Mouse (Mus musculus) kidney, embryonic 14.5 days (tissue): ENCODE measurements at regions not wholly inside any gene's neighbourhood (a gene's known extent, or its start where the extent isn't known, plus 50 kb on each side); places are given as distances from the start of the nearest gene placed in this dataset.

Source experiments
- ATAC-seq: fragments of 200-750 bp; cut with Nextera tagmentation; 2 replicates; pipeline ENCODE4 v1.8.0; 2017; ENCODE audit warnings: moderate number of reproducible peaks, mild to moderate bottlenecking, moderate TSS enrichment, moderate library complexity; ENCODE audit not compliant: low FRiP score, low TSS enrichment
- H3K27ac ChIP-seq: fragments of 300-500 bp; sonication (generic); 2 replicates; pipeline ENCODE4 v1.5.1; 2014; ENCODE audit warnings: low read depth, mild to moderate bottlenecking, low read length, moderate library complexity, mixed read lengths
- H3K27me3 ChIP-seq: fragments of 300-500 bp; sonication (generic); 2 replicates; pipeline ENCODE4 v1.6.1; 2014; ENCODE audit warnings: mild to moderate bottlenecking, low read length; ENCODE audit not compliant: control insufficient read depth, insufficient read depth
- H3K36me3 ChIP-seq: fragments of 300-500 bp; sonication (generic); 2 replicates; pipeline ENCODE4 v1.6.1; 2014; ENCODE audit warnings: low read length, mixed read lengths; ENCODE audit not compliant: control insufficient read depth, insufficient read depth
- H3K4me1 ChIP-seq: fragments of 300-500 bp; sonication (generic); 2 replicates; pipeline ENCODE4 v1.6.1; 2014; ENCODE audit warnings: low read length, mixed read lengths; ENCODE audit not compliant: control insufficient read depth, insufficient read depth
- H3K4me2 ChIP-seq: fragments of 300-500 bp; sonication (generic); replicated peaks from 2 replicates; pipeline ENCODE4 v1.6.1; 2014; ENCODE audit warnings: low read depth, mild to moderate bottlenecking, low read length
- H3K4me3 ChIP-seq: fragments of 300-500 bp; sonication (generic); 2 replicates; pipeline ENCODE4 v1.5.1; 2014; ENCODE audit warnings: mild to moderate bottlenecking, low read length
- H3K9ac ChIP-seq: fragments of 300-500 bp; sonication (generic); 2 replicates; pipeline ENCODE4 v1.6.1; 2014; ENCODE audit warnings: low read depth, mild to moderate bottlenecking, low read length, moderate library complexity
- H3K9me3 ChIP-seq: fragments of 300-500 bp; sonication (generic); 2 replicates; pipeline ENCODE4 v1.6.1; 2016; ENCODE audit warnings: low read length; ENCODE audit not compliant: control insufficient read depth
- WGBS: fragments of 180-500 bp; shearing (Covaris S2); extraction: QIAGEN DNeasy Blood & Tissue Kit; methylation state at CpG from one replicate; pipeline ENCODE4 v1.1.7; 2014; 5-methylcytosine and 5-hydroxymethylcytosine counted together

DNA sequence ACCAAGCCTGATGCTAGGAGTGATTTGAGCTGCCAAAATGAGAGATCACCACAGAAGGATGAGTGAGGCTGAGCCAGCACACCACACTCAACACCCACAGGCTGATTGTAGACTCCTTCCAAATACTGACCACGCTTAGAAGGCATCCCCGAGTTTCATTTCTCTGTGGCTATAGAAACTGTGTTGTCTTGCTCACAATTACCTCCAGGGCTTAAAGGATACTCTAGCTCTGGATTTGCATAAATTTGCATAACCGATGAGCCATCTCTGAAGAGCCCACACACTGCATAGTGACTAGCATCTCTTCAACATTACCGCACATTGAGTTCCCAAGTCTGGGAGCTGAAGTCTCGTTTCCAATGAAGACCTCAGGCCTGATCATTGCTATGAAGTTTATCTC, 110.3 kb downstream of the Nufip1 start:
- Histone ChIP-seq H3K27me3 (no peaks in the 10 kb centered on the region), H3K27ac (no peak overlapping the region), H3K9ac (no peak overlapping the region), H3K4me2 (no peak overlapping the region), H3K4me1 (peaks cover 3% of the 10 kb centered on the region; the same call in 1 of the 2 replicates), H3K36me3 (no peaks in the 10 kb centered on the region), H3K9me3 (no peaks in the 10 kb centered on the region), H3K4me3 (no peak overlapping the region)
- WGBS: 84% methylated on average over 5 of the region's 5 CpGs
- ATAC-seq: no peak

DNA sequence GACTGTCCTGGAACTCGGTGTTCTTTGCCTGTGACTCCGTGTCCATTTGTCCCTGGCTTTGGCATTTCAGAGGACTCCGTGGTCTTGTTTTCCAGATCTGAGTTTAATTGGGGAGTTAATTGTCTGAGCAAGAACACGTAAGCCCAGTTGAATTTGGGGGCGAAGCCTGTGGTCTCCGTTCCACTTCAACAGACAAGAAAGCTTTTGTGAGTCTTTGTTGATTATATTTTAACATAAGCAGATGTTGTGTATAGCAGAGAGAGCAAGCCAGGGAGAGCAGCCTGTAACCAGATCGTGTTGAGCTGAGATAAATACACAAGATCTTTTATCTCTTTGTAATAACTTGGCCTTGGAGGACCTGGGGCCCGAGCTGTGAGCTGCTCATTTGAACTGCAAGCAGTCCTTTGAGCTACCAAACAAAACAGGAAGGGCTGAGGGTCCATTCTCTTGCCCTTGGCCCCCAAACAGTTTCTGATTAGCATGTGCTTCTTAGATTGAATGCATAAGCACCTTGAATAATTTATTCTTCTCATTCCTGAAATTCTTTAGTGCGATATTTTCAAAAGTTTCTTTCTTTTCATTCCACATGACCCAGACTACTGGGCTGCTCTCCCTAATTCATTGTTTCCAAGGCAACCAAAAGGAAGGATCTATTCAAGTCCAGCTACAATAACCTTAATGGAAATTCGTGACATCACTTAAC, 111.1 kb downstream of the Nufip1 start:
- H3K27me3 ChIP-seq: no peaks in the 10 kb centered on the region
- no peak overlapping the region for H3K4me2 ChIP-seq
- no peak overlapping the region for H3K4me3 ChIP-seq
- H3K36me3 ChIP-seq: no peaks in the 10 kb centered on the region
- no peak overlapping the region for H3K27ac ChIP-seq
- H3K9ac ChIP-seq: no peak overlapping the region
- no peak for ATAC-seq
- WGBS: 48% methylated on average over 10 of the region's 10 CpGs
- peaks cover 3% of the 10 kb centered on the region; the same call in 1 of the 2 replicates for H3K4me1 ChIP-seq
- no peaks in the 10 kb centered on the region for H3K9me3 ChIP-seq

DNA sequence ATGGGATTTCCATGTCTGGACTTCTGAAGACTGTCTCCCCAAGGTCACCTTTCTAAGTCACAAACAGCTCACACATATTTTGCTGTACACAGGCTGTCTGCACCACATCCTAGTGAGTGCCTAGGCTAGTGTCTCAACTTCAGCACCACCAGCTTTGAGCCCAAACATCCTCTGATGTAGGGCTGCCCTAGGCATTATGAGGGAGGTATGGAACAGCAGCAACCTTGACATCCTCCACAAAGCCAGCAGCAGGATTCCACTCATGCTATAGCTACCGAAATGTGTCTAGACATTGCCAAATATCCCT, 111.6 kb downstream of the Nufip1 start:
- Histone ChIP-seq H3K4me2 (no peak overlapping the region), H3K27ac (no peak overlapping the region), H3K27me3 (no peaks in the 10 kb centered on the region), H3K4me3 (no peak overlapping the region), H3K9me3 (no peaks in the 10 kb centered on the region), H3K9ac (no peak overlapping the region), H3K4me1 (peaks cover 3% of the 10 kb centered on the region; the same call in 1 of the 2 replicates), H3K36me3 (no peaks in the 10 kb centered on the region)
- ATAC-seq: no peak
- 96% methylated on average over 1 of the region's 1 CpGs for WGBS

DNA sequence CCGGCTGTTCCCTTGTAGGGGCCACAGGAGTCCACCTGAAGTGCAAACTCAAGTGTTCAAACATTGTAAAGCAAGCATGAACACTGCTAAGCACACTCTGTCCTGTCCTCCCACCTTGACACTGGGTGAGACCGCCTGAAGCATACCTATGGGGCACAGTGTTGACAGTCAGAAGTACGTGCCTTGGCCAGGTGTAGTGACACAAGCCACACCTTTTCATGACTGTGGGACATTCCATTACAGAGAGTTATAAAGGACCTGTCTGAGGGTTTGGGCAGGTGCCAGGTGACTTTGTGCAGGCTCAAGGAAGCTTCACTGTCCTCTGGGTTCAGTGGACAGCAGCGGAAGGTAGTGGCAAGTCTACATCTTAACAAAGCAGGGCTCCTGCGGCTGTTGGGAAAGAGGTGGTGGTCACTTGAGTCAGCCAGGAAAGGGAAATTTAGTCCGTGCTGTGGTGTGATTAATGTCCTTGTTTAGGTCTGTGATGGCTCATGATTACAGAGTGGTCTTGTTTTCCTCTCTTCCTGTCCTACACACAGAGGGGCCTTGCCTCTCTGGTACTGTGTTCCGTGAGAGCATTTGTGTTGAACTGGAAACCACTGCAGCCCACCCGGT, 112.5 kb downstream of the Nufip1 start:
- no peak for ATAC-seq
- Histone ChIP-seq H3K27me3 (no peaks in the 10 kb centered on the region), H3K9ac (no peak overlapping the region), H3K4me3 (no peak overlapping the region), H3K27ac (no peak overlapping the region), H3K36me3 (no peaks in the 10 kb centered on the region), H3K4me2 (no peak overlapping the region), H3K9me3 (no peaks in the 10 kb centered on the region), H3K4me1 (peaks cover 3% of the 10 kb centered on the region; the same call in 1 of the 2 replicates)
- WGBS: 77% methylated on average over 8 of the region's 8 CpGs

DNA sequence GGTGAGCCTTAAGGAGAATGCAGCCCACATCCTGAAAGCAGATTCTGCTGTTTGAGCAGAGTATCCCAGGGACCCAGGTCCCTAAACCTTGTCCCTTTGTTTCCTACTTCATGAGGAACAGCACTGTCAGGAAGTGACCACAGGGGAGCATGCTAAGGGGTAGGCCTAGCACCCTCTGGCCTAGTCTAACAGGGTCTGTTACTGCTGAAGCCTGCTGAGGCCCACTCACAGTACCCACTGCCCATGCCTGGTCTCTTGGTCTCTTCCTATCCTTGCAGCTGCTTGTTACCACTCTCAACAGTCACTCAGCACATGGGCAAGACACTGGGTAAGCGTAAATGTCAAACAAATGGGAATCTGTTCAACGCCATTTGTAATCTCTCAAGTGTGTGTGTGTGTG, 113.2 kb downstream of the Nufip1 start:
- Histone ChIP-seq H3K9ac (no peak overlapping the region), H3K9me3 (no peaks in the 10 kb centered on the region), H3K27me3 (no peaks in the 10 kb centered on the region), H3K36me3 (no peaks in the 10 kb centered on the region), H3K27ac (no peak overlapping the region), H3K4me1 (peaks cover 3% of the 10 kb centered on the region; the same call in 1 of the 2 replicates), H3K4me3 (no peak overlapping the region), H3K4me2 (no peak overlapping the region)
- 94% methylated on average over 2 of the region's 2 CpGs for WGBS
- peak; percentile 63; the same call in 1 of the 2 replicates for ATAC-seq

DNA sequence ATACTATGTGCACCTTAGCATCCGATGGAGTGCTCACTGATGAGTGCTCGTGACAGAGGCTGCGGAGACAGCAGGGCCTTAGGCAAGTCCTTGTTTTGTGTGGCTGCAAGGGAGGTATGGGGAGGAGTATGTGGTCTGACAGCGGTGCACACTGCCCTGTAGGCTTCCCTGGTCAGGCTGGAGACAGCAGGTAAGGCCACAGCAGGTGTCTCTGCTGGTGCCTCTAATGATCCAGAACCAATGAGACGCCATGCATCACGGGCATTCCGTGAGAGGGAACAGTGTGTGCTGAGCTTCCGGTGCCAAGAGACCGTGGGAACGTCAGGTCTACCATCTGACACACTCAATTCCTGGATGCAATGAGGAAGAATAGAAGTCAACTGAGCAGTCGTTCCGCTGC, 114.8 kb downstream of the Nufip1 start:
- 62% methylated on average over 12 of the region's 12 CpGs for WGBS
- H3K36me3 ChIP-seq: no peaks in the 10 kb centered on the region
- no peak overlapping the region for H3K9ac ChIP-seq
- no peak overlapping the region for H3K4me3 ChIP-seq
- H3K9me3 ChIP-seq: no peaks in the 10 kb centered on the region
- H3K4me2 ChIP-seq: no peak overlapping the region
- peaks cover 3% of the 10 kb centered on the region; the same call in 1 of the 2 replicates for H3K4me1 ChIP-seq
- H3K27me3 ChIP-seq: no peaks in the 10 kb centered on the region
- no peak overlapping the region for H3K27ac ChIP-seq
- no peak for ATAC-seq

DNA sequence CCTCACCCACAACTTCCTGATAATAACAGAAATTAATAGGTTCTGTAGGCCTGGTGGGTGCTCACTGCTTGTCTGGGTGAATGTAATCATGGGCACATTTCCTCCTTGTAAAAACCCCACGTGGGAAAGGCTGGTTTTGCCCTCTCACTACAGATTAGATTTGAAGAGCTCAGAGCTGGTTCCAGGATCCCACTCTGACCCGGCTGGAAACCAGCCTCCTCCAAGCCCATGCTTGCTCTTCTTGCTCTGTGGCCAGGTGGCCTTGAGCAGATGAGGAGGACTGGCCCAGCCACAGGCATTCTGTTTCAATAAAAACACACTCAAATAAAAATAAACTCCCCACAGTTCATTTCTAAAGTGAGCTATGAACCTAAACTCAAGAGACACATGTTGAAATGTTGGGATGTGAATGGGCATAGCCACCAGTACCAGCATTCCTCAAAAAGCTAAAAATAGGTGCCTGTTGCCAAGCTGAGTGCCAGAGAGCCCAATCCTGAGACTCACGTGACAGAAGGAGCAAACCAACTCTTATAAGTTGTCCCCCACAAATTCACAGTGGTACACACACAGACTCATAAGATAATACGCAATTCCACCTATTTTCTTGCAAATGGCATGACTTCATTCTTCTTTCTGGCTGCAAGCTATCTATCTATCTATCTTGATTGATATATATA, 116.1 kb downstream of the Nufip1 start:
- 65% methylated on average over 4 of the region's 4 CpGs for WGBS
- no peak overlapping the region for H3K9ac ChIP-seq
- no peaks in the 10 kb centered on the region for H3K36me3 ChIP-seq
- H3K4me2 ChIP-seq: no peak overlapping the region
- no peak overlapping the region for H3K4me3 ChIP-seq
- H3K9me3 ChIP-seq: no peaks in the 10 kb centered on the region
- H3K27me3 ChIP-seq: no peaks in the 10 kb centered on the region
- no peak overlapping the region for H3K27ac ChIP-seq
- ATAC-seq: no peak
- H3K4me1 ChIP-seq: peaks cover 3% of the 10 kb centered on the region; the same call in 1 of the 2 replicates

DNA sequence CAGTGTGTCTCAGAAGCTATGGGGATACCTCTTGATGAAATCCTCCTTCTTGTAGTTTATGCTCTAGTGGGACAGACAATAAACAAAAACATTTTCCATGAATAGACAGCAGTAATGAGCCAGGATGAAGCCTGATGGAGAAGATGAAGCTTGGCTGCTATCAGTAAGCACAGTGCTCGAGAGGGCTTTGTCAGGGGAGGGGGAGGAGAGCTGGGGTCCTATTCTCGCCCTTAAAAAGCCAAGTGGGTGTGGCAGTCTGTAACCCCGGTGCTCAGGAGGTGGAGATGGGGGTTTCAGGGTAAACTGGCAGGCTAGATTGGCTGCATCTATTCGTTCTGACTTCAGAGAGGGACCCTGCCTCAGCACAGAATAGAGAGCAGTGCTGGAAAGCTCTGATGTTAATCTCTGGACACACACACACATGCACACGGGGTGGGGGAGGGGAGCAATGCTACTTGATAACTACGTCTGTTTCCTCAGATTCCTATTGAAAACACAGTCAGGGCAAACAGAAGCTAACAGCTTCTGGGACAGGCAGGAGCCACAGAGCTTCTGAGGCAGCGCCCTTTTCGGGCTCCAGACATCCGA, 118.4 kb downstream of the Nufip1 start:
- H3K4me3 ChIP-seq: no peak overlapping the region
- H3K27ac ChIP-seq: no peak overlapping the region
- H3K9me3 ChIP-seq: no peaks in the 10 kb centered on the region
- no peak overlapping the region for H3K4me2 ChIP-seq
- H3K36me3 ChIP-seq: no peaks in the 10 kb centered on the region
- no peak for ATAC-seq
- WGBS: 55% methylated on average over 9 of the region's 9 CpGs
- no peaks in the 10 kb centered on the region for H3K27me3 ChIP-seq
- H3K4me1 ChIP-seq: no peaks in the 10 kb centered on the region
- no peak overlapping the region for H3K9ac ChIP-seq
